Mouse (Mus musculus) spleen, adult 12 weeks (tissue): ENCODE measurements around the gene Trim47.

Experiments used
- DNase-seq: peaks from one replicate; pipeline ENCODE4 v3.0.0; 2022; ENCODE audit warnings: low spot score

Gene Trim47

GRCm38 (mm10) chr11:116087194-116088130, 39.5 kb downstream of the Trim47 start:
- peak; percentile 87 for DNase-seq

DNA sequence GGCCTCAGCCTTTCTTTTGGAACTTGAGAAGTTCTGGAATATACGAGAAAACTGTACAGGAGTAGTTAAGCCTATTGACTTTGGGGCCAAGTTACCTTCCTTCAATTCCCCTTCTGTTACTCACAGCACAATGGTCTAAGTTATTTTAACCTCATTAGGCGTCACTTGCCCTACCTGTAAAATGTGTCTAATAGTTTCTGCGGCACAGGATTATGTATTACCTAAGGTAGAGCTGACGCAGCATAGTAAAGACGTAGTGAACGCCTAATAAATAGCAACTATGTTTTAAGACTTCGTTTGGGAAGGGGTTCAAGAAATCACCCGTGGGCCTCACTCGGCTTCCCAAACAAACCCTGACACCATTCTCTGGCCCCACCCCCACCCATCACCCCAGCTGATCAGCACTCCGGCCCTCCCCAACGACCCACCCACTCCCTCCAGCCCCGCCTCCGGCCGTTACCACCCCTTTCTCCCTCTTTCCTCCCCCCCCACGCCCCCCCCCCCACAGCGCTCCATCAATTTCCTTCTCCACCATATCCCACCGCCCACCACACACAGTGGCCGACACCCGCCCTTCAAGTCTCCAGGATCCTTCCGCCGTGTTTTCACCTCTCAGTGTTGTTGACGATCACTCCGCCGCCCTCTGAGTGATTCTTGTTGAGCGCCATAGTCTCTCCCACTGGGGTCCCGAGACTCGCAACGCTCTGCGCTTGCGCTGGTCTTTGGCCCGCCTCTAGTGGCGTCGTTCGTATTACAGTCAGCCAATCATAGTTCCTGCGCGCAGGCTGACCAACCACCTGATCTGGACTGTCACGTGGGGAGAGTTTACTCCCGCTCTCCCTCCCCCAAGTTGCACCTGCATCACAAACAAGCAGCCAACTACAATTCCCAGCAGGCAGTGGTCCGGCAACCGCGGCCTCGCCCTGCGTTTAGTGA, 40.5 kb downstream of the Trim47 start, which contains the start of gene Wbp2:
Gene Wbp2 (minus strand): TSS at position 738 of the 936 bp plus-strand sequence.
- peak; percentile 92 for DNase-seq

DNA sequence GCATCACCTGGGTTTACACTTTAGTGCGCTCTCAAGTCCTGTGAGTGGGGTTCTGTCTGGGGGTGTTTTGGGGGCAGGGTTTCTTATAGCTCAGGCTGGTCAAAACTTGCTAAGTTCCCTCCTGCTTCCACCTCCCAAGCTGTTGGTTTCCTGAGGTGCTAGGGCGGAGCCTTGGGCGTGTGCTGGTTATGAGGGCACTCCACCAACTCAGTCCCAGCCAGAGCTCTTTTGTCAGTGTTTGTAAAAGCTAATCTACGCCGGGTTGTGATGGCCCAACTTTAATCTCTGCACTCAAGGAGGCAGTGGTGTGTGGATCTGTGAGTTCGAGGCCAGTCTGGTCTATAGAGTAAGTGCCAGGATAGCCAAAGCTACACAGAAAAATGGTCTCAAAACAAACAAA, 42.8 kb downstream of the Trim47 start:
- no peak for DNase-seq

DNA sequence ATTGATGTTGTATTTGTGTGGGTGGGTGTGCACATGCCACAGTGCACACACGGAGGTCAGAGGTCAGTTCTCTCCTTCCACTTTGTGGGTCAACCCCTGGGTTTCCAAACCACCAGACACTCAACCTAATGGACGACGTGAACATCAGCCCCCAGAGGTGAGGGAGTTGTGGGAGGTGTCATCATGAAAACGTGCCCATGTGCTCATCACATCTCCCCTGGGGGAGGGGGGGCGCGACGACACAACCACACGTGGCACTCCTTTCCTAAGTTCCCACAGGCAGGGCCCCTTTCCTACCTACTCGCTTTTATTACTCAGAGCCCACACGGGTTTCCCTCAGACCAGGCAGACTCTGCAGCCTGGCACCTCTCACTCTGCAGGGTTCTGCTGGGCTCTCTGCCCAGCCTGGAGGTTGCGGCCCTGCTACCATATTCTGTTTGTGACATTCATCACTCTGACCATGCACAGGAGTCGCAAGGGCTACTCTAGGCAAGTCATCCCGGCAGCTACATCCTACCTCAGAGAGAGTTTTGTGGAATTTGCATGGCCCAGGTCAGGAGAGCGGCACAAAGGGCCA, 43.8 kb downstream of the Trim47 start:
- no peak for DNase-seq

DNA sequence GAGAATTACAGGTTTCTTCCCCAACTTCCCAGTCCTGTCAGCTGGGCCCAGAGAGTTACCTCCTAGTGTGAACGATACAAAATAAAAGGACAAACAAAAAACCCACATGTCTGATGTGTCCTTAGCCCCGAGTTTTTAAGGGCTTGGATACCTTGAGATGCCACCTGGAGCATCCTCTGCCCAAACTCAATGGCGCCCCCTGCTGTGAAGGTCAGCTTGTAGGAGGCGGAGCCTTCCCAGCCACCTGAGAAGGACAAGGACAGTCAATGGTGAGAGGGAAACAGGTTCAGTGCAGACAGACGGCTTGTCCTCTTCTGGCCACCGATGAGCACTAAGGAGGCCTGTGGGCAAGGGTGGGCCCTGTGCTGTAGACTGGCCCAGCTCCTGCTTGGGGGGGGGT, 45.9 kb downstream of the Trim47 start:
- peak; percentile 71 for DNase-seq

GRCm38 (mm10) chr11:116079511-116079910, 47.5 kb downstream of the Trim47 start:
- DNase-seq, result no peak

DNA sequence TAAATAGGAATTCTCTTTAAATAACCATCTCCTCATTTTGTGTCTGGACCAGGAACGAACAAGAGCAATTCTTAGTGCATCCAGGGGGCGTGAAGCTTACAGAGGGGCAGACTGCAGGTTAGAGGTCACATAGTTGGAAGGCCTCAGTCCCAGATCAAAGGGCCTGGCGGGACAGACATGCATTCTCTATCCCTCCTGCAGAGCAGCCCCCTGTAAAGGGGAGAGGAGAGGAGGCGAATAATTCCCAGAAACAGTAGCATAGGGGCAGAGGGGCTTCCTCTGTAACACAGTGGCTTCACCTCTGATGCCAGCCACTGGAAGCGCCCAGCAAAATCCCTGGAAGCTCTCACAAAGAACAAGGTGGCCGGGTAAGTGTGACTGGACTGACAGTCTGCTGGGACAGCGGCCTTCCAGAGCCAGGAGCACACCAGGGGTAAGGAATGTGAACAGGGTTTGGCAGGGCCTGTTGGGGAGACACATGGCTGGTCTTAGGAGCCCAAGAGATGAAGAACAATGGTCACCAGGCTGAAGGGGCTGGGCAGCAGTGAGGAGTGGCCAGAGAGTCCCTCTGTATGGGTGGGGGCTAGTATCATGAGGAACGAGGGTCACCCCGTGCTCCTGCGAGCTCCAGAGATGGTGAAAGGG, 48.2 kb downstream of the Trim47 start:
- no peak for DNase-seq

DNA sequence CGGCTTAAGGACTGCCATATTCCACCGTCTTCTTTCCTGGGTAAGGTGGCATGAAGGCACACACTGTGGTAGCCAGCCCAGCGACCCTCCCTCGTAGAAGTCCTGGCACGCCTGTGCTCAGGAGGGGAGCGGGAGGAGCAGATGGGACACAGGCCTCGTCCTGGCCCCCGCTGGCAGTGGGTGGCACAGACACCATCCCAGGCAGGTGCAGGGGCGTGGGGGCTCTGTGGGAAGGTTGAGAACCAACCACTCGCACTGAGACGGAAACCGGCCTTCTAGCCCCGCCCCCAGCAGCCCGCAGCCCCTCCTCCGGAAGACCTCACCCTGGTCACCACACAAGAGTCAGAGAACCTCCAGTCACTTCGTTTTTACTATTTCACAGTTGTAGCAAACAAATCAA, 48.8 kb downstream of the Trim47 start:
- peak; percentile 59 for DNase-seq

GRCm38 (mm10) chr11:116077446-116078204, 49.4 kb downstream of the Trim47 start, which contains the start of gene Unc13d:
Gene Unc13d, minus strand, starts transcription at chr11:116077961.
- DNase-seq, result peak; percentile 61

DNA sequence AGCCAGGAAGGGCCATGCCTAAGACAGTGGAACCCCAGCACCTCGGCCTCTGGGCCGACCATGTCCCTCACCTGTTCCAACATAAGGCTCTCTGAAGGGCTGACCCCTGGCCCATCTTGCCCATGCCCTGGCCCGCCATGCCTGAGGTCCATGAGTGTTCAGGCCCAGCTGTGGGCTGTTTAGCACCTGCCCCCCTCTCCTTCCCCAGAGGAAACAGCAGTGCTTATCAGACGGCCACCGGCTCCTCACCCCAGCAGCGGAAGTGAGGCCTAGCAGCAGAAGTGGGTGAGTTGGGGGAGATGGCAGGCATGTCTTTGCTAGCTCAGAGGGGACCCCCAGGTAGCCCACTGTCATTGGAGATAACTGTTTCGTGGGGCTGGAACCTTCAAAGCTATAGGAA, 50.2 kb downstream of the Trim47 start:
- no peak for DNase-seq

DNA sequence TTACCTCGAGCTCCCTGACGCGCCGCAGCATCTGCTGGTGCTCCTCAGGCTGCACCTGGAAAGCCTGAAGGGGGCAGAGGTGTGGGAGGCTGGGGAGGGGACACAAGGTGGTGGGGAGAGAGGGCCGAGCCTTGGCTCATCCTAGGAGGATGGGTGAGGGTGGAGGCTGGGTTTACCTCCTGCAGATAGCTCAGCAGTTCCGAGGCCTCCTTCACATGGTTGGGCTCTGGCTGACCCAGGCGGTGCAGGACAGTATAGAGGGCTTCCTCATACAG, 50.8 kb downstream of the Trim47 start:
- no peak for DNase-seq

- DNase-seq, result no peak
These were observed 51.3 kb downstream of the Trim47 start for GRCm38 (mm10) chr11:116075539-116076265.

GRCm38 (mm10) chr11:116074436-116074991, 52.5 kb downstream of the Trim47 start:
- DNase-seq, result no peak

GRCm38 (mm10) chr11:116072608-116073007, 54.4 kb downstream of the Trim47 start:
- DNase-seq, result no peak

DNA sequence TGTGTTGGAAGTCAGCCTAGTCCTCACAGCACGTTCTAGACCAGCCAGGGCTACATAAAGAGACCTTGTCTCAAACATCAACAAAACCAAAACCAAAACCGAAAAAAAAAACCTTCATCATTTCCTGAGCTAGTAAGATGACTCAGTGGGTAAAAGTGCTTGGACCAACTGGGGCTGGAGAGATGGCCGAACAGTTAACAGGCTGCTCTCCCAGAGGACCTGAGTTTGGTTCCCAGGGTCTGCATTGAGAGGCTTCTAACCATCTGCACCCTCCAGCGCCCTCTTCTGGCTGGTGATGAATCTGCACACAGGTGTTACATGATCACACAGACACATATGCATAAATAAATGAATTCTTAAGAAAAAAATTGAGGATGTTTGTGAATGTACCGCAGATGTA, 55.5 kb downstream of the Trim47 start:
- DNase-seq, result no peak

- DNase-seq, result no peak
These were observed 61.7 kb downstream of the Trim47 start for GRCm38 (mm10) chr11:116065345-116065744.

DNA sequence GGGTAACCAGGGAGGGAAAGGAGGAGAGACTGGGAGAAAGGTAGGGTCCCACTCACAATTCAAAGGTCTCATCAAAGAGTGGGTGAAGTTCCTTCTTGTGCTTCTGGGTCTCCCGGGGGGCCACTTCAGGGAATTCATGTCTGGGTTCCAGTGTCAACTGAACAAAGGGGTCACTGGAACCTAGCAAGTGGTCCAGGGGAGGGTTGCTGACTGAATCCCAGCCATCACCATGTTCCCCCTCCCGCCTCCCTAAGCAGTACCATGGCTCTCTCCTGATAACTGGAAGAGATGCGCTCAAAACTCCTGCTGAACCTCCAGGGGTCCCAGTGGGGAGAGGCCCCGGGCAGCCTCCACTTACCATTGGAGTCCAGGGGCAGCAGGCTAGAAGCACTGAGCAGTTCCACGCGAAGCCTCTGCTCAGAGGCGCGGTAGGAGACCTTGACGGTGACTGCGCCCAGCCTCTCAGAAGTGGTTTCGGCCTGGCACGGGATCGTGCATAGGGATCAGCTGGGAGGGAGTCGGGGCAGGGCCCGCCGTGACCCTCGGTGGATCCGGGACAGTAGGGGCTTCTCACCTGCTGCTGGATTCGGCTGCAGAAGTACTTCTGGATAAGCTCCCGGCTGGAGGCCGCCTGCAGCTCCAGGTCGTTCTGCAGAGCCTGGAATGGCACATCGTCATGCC, 62.7 kb downstream of the Trim47 start:
- DNase-seq, result no peak

GRCm38 (mm10) chr11:116063562-116063961, 63.4 kb downstream of the Trim47 start:
- DNase-seq, result no peak

DNA sequence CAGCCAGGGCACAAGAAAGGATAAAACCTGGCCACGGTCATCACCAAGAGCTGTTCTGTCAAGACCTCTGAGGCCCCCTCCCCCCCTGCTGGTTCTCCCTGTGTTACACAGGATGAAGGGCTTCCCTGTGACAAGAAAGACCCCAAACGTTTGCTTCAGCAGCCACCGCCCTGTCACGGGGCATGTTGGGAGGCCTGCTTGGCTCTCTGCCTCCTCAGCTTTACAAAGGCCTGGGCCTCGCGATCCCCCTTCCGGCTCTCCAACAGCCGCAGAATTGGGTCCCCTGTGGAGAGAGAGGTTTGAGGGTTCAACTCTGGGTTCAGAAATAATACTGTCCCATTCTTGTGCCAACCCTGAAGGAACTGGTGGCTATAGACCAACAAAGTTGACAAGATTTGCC, 64.5 kb downstream of the Trim47 start:
- DNase-seq, result no peak
